Mouse (Mus musculus) intestine, embryonic 16.5 days (tissue): ENCODE measurements around the gene Ap1b1. TPM values are rescaled to one million over a fixed set of nuclear protein-coding genes. Genes with fewer than 3 reads are reported as not detected.
A peak's percentile ranks its signal among the peaks of the same experiment; 100 is the strongest.

Source experiments
- ATAC-seq: fragments of 200-750 bp; cut with Nextera tagmentation; 2 replicates; pipeline ENCODE4 v1.8.0; 2017; ENCODE audit warnings: moderate TSS enrichment, moderate library complexity
- H3K27ac ChIP-seq: fragments of 300-500 bp; sonication (generic); 2 replicates; pipeline ENCODE4 v1.5.1; 2014; ENCODE audit warnings: mild to moderate bottlenecking, low read length
- H3K27me3 ChIP-seq: fragments of 300-500 bp; sonication (generic); replicated peaks from 2 replicates; pipeline ENCODE4 v1.6.1; 2014; ENCODE audit warnings: low read length, control low read depth, mixed read lengths; ENCODE audit not compliant: control insufficient read depth, insufficient read depth
- H3K36me3 ChIP-seq: fragments of 300-500 bp; sonication (generic); 2 replicates; pipeline ENCODE4 v1.6.1; 2014; ENCODE audit warnings: low read length, control low read depth; ENCODE audit not compliant: control insufficient read depth, insufficient read depth
- H3K4me1 ChIP-seq: fragments of 300-500 bp; sonication (generic); 2 replicates; pipeline ENCODE4 v1.6.1; 2014; ENCODE audit warnings: low read length, control low read depth, mixed read lengths; ENCODE audit not compliant: control insufficient read depth, insufficient read depth
- H3K4me2 ChIP-seq: fragments of 300-500 bp; sonication (generic); 2 replicates; pipeline ENCODE4 v1.6.1; 2014; ENCODE audit warnings: low read depth, low read length, control low read depth
- H3K4me3 ChIP-seq: fragments of 300-500 bp; sonication (generic); 2 replicates; pipeline ENCODE4 v1.5.1; 2014; ENCODE audit warnings: mild to moderate bottlenecking, low read length
- H3K9ac ChIP-seq: fragments of 300-500 bp; sonication (generic); 2 replicates; pipeline ENCODE4 v1.6.1; 2014; ENCODE audit warnings: low read depth, low read length
- H3K9me3 ChIP-seq: fragments of 300-500 bp; sonication (generic); 2 replicates; pipeline ENCODE4 v1.6.1; 2016; ENCODE audit warnings: low read length, control low read depth; ENCODE audit not compliant: control insufficient read depth
- WGBS: fragments of 180-500 bp; shearing (Covaris S2); extraction: QIAGEN DNeasy Blood & Tissue Kit; methylation state at CpG from one replicate; pipeline ENCODE4 v1.1.7; 2014; 5-methylcytosine and 5-hydroxymethylcytosine counted together
- polyA plus RNA-seq: library from polyadenylated mRNA; unstranded; fragments of >200 nt; fragmentation: Nextera tagmentation; extraction: Ambion mirVana; gene quantifications from 2 replicates; pipeline ENCODE4 v1.2.1, GENCODE M21; 2015

Gene Ap1b1
- polyA plus RNA-seq, 1 experiment from 2014 or later, result 81.2 TPM

DNA sequence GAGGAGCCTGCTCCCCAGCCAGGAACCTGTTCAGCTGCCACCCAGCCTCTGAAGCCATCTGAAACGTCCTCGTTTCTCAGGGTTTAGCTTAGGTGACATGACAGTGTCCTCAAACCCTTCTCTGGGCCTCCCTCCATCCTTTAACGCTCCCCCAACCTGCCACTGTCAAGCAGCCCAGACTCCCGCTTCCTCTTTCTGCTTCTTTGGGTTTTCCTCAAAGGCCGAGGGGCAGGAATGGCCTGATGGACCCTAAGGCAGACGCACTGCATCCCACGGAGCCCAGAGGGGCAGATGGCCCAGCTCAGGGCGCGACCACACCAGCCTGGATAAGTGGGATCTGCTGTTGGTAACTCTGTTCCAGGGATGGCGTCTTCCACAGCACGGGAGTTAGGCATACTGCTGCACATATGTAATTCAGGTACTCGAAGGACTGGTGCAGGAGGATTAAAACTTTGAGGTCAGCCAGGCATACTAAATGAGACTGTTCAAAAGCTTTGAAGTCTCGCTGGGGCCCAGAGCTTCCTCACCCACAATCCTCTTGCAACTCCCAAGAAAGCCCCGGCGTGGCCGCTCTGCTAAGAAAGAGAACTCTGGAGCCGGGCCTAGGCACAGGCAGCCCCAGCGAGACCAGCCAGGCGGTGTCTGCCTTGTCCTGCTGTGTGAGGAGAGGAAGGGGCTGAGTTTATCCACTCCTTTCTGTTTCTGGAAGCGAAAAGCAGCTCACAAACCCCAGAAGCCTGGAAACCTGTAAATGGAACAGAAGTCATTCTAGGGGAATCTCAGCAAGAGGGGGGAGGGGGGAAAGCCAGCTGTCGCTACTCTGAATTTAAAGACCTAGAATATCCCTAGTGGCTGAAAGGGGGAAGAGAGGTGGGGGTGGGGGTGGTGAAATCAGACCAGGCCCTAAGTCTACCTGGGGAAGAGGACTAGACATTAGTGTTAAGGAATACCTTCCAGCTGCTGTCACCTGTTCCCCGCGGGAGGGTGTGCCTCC lies 69.6 kb downstream of the Ap1b1 start:
- Histone ChIP-seq H3K4me3 (no peak overlapping the region), H3K9me3 (no peaks in the 10 kb centered on the region), H3K36me3 (no peaks in the 10 kb centered on the region), H3K4me1 (peaks cover 19% of the 10 kb centered on the region), H3K4me2 (no peak overlapping the region), H3K9ac (no peak overlapping the region), H3K27me3 (peaks cover 36% of the 10 kb centered on the region), H3K27ac (no peak overlapping the region)
- no peak for ATAC-seq
- 53% methylated on average over 23 of the region's 23 CpGs for WGBS

DNA sequence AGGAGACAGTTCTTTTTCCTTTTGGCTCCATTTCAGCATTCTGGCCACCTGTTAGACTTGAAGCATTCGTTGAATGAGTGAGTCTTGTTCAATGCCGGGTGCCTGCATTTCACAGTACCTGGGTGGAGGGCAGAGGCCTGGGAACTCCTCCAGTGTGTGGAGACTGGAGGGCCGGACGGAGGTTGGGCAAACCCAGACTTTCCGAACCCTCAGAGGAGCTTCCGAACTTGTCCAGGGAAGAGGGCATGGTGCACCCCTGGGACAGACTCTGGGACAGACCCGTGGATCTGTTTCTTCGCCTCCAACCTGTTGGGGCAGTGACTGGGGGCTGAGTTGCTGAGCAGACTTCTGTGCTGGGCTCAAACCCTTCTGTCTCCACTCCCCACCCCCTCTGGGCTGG lies 70.4 kb downstream of the Ap1b1 start:
- Histone ChIP-seq H3K4me2 (no peak overlapping the region), H3K27ac (no peak overlapping the region), H3K4me1 (peaks cover 25% of the 10 kb centered on the region), H3K27me3 (peaks cover 39% of the 10 kb centered on the region), H3K36me3 (no peaks in the 10 kb centered on the region), H3K9ac (no peak overlapping the region), H3K9me3 (no peaks in the 10 kb centered on the region), H3K4me3 (no peak overlapping the region)
- WGBS, result 70% methylated on average over 8 of the region's 8 CpGs
- ATAC-seq, result no peak

- Histone ChIP-seq H3K27ac (no peak overlapping the region), H3K4me2 (peak overlapping the region; percentile 85), H3K36me3 (no peaks in the 10 kb centered on the region), H3K27me3 (peaks cover 39% of the 10 kb centered on the region), H3K9ac (peak overlapping the region; percentile 61; the same call in 1 of the 2 replicates), H3K4me3 (peak overlapping the region; percentile 50), H3K9me3 (no peaks in the 10 kb centered on the region), H3K4me1 (peaks cover 29% of the 10 kb centered on the region)
- no peak for ATAC-seq
- 32% methylated on average over 8 of the region's 8 CpGs for WGBS
These were observed 70.9 kb downstream of the Ap1b1 start for GRCm38 (mm10) chr11:5057541-5057855.

- H3K4me2 ChIP-seq, result peak within 1 kb of the TSS; percentile 85
- H3K9ac ChIP-seq, result peak within 1 kb of the TSS; percentile 61
- H3K27me3 ChIP-seq, result peaks cover 39% of the 10 kb centered on the region
- no peaks in the 10 kb centered on the region for H3K9me3 ChIP-seq
- peaks cover 34% of the 10 kb centered on the region for H3K4me1 ChIP-seq
- H3K36me3 ChIP-seq, result no peaks in the 10 kb centered on the region
- 2% methylated on average over 71 of the region's 77 CpGs for WGBS
- peak within 1 kb of the TSS; percentile 50 for H3K4me3 ChIP-seq
- H3K27ac ChIP-seq, result no peak within 1 kb of the TSS
- no peak for ATAC-seq
These were observed 71.4 kb downstream of the Ap1b1 start, which contains the start of gene Rasl10a for GRCm38 (mm10) chr11:5057856-5058641. TSS of gene Rasl10a (plus strand) at chr11:5058128.

DNA sequence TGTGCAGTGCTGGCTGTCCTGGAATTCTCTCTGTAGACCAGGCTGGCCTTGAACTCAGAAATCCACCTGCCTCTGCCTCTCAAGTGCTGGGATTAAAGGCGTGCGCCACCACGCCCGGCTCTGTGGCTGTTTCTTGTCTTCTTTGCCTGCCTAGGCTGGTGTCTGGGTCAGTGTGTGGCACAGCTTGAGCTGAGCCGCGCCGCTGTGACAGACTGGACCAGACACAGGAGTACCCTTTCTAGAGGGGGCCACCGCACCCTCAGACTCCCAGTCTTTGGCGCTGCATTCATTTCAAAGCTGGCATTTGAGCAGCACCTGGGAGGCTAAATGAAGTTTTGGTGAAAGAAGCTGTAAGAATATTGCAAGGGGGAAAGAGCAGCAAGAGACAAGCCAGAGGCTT lies 72.2 kb downstream of the Ap1b1 start:
- Histone ChIP-seq H3K9me3 (no peaks in the 10 kb centered on the region), H3K4me1 (peaks cover 40% of the 10 kb centered on the region), H3K9ac (no peak overlapping the region), H3K36me3 (no peaks in the 10 kb centered on the region), H3K27ac (no peak overlapping the region), H3K4me2 (no peak overlapping the region), H3K27me3 (peaks cover 39% of the 10 kb centered on the region), H3K4me3 (no peak overlapping the region)
- WGBS, result 33% methylated on average over 9 of the region's 9 CpGs
- no peak for ATAC-seq

- ATAC-seq, result no peak
- Histone ChIP-seq H3K36me3 (no peaks in the 10 kb centered on the region), H3K9me3 (no peaks in the 10 kb centered on the region), H3K4me3 (no peak overlapping the region), H3K4me1 (peaks cover 44% of the 10 kb centered on the region), H3K4me2 (no peak overlapping the region), H3K27ac (no peak overlapping the region), H3K9ac (no peak overlapping the region), H3K27me3 (peaks cover 39% of the 10 kb centered on the region)
- WGBS, result 28% methylated on average over 14 of the region's 14 CpGs
These were observed 72.6 kb downstream of the Ap1b1 start for GRCm38 (mm10) chr11:5059230-5059629.

GRCm38 (mm10) chr11:5059704-5060156 lies 73.1 kb downstream of the Ap1b1 start:
- Histone ChIP-seq H3K36me3 (no peaks in the 10 kb centered on the region), H3K4me1 (peaks cover 48% of the 10 kb centered on the region), H3K9ac (no peak overlapping the region), H3K4me3 (no peak overlapping the region), H3K9me3 (no peaks in the 10 kb centered on the region), H3K27me3 (peaks cover 39% of the 10 kb centered on the region), H3K4me2 (no peak overlapping the region), H3K27ac (no peak overlapping the region)
- ATAC-seq, result no peak
- 16% methylated on average over 27 of the region's 27 CpGs for WGBS

DNA sequence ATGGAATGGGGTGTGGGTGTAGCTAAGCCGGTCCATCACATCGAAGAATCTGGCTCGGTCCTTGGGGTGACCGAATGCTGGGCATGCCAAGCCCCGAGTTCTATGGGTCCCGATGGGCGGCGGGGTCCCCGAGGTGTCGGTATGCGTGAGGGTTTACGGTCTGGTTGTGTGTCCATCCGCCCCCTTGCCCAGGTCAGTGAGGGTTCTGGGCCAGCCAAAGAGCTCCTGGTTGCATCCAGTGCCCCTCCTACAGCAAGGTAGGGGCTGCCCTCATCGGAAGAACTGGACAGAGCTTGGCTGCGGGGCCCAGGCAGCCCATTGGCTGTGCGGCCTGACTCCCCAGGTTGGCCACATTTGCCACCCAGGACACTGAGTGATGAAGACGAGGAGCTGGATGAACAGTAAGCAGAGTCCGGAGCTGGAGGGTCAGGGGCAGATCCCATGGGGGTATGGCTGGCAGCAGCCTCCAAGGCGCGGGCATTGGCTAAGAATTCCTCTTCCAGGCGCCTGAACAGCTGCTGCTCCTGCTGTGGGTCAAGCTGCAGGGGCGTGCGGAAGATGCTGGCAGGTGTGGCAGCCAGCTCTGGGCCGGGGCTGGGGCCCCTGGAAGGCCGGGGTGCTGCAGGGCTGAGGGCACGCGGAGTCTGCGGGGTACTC lies 74.3 kb downstream of the Ap1b1 start:
- no peaks in the 10 kb centered on the region for H3K9me3 ChIP-seq
- peak overlapping the region; percentile 62 for H3K9ac ChIP-seq
- peak overlapping the region; percentile 46 for H3K4me3 ChIP-seq
- no peak for ATAC-seq
- H3K4me1 ChIP-seq, result peaks cover 48% of the 10 kb centered on the region
- peak overlapping the region; percentile 76 for H3K4me2 ChIP-seq
- no peak overlapping the region for H3K27ac ChIP-seq
- 67% methylated on average over 28 of the region's 28 CpGs for WGBS
- no peaks in the 10 kb centered on the region for H3K36me3 ChIP-seq
- peaks cover 39% of the 10 kb centered on the region for H3K27me3 ChIP-seq
